Mouse (Mus musculus): ENCODE measurements around the gene Kctd17. TPM values are rescaled to one million over a fixed set of nuclear protein-coding genes. Genes with fewer than 3 reads are reported as not detected.

Gene Kctd17
- polyA plus RNA-seq, 1 experiment = 4.8 TPM

GRCm38 (mm10) chr15:78429871-78430622 lies 1.7 kb downstream of the Kctd17 start:
- H3K27ac ChIP-seq (ENCODE audit: insufficient read depth, low read depth, low read length) = no peak overlapping the region
- TF ChIP-seq CTCF (IDR thresholded peaks at IDR 0.05; ENCODE audit: low read depth, low read length) (no peak), POLR2A (IDR thresholded peaks at IDR 0.05; ENCODE audit: borderline replicate concordance, low read depth, low read length) (no peak)
- H3K4me3 ChIP-seq (ENCODE audit: insufficient read depth, low read length) = peak overlapping the region; percentile 67; the same call in 1 of the 2 replicates
- H3K4me1 ChIP-seq (ENCODE audit: control insufficient read depth, insufficient read depth, low read length) = peaks cover 15% of the 10 kb centered on the region

- Histone ChIP-seq H3K4me3 (ENCODE audit: insufficient read depth, low read length) (no peak overlapping the region), H3K27ac (ENCODE audit: insufficient read depth, low read depth, low read length) (no peak overlapping the region), H3K4me1 (ENCODE audit: control insufficient read depth, insufficient read depth, low read length) (peaks cover 15% of the 10 kb centered on the region)
- no peak for TF ChIP-seq POLR2A (IDR thresholded peaks at IDR 0.05; ENCODE audit: borderline replicate concordance, low read depth, low read length)
- no peak for TF ChIP-seq CTCF (IDR thresholded peaks at IDR 0.05; ENCODE audit: low read depth, low read length)
These were observed 2.5 kb downstream of the Kctd17 start for GRCm38 (mm10) chr15:78430874-78431273.

DNA sequence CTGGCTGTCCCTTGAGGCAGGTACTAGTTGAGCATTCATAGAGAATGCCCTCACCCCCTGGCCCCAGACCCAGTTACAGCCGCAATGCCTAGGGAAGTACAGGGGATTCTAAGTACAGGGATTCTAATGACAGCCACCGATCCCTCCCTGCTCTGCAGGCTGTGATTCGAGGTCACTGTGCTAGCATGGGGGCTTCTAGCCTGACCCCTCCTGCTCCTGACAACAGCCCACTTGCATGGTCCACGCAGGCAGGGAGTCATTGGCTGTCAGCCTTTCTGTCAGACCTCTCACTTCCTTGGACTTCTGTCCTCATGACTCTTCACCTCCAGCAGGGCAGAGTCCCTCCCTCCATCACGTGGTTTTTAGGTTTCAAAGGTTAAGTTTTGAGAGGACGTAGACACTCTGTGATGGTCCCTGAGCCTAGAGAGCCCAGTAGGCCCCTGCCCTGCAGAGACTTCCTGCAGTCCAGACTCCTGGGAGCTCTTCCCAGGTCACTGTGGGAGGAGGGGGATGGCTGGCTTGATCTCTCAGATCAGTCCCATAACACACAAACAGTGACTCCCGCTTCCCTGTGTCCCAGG lies 3.3 kb downstream of the Kctd17 start:
- peaks cover 15% of the 10 kb centered on the region for H3K4me1 ChIP-seq (ENCODE audit: control insufficient read depth, insufficient read depth, low read length)
- TF ChIP-seq CTCF (IDR thresholded peaks at IDR 0.05; ENCODE audit: low read depth, low read length) = no peak
- TF ChIP-seq POLR2A (IDR thresholded peaks at IDR 0.05; ENCODE audit: borderline replicate concordance, low read depth, low read length) = no peak
- no peak overlapping the region for H3K27ac ChIP-seq (ENCODE audit: insufficient read depth, low read depth, low read length)
- H3K4me3 ChIP-seq (ENCODE audit: insufficient read depth, low read length) = no peak overlapping the region

- Histone ChIP-seq H3K4me1 (ENCODE audit: control insufficient read depth, insufficient read depth, low read length) (peaks cover 7% of the 10 kb centered on the region), H3K27ac (ENCODE audit: insufficient read depth, low read depth, low read length) (no peak overlapping the region), H3K4me3 (ENCODE audit: insufficient read depth, low read length) (no peak overlapping the region)
- TF ChIP-seq POLR2A (IDR thresholded peaks at IDR 0.05; ENCODE audit: borderline replicate concordance, low read depth, low read length) (no peak), CTCF (IDR thresholded peaks at IDR 0.05; ENCODE audit: low read depth, low read length) (no peak)
These were observed 6.6 kb downstream of the Kctd17 start for GRCm38 (mm10) chr15:78434896-78435520.

GRCm38 (mm10) chr15:78435681-78436080 lies 7.3 kb downstream of the Kctd17 start:
- Histone ChIP-seq H3K27ac (ENCODE audit: insufficient read depth, low read depth, low read length) (no peak overlapping the region), H3K4me1 (ENCODE audit: control insufficient read depth, insufficient read depth, low read length) (peaks cover under 1% of the 10 kb centered on the region; the same call in 1 of the 2 replicates), H3K4me3 (ENCODE audit: insufficient read depth, low read length) (no peak overlapping the region)
- no peak for TF ChIP-seq CTCF (IDR thresholded peaks at IDR 0.05; ENCODE audit: low read depth, low read length)
- no peak for TF ChIP-seq POLR2A (IDR thresholded peaks at IDR 0.05; ENCODE audit: borderline replicate concordance, low read depth, low read length)

- no peak overlapping the region for H3K27ac ChIP-seq (ENCODE audit: insufficient read depth, low read depth, low read length)
- H3K4me3 ChIP-seq (ENCODE audit: insufficient read depth, low read length) = no peak overlapping the region
- TF ChIP-seq POLR2A (IDR thresholded peaks at IDR 0.05; ENCODE audit: borderline replicate concordance, low read depth, low read length) (no peak), CTCF (IDR thresholded peaks at IDR 0.05; ENCODE audit: low read depth, low read length) (no peak)
- H3K4me1 ChIP-seq (ENCODE audit: control insufficient read depth, insufficient read depth, low read length) = no peaks in the 10 kb centered on the region
These were observed 8.2 kb downstream of the Kctd17 start for GRCm38 (mm10) chr15:78436380-78437192.

DNA sequence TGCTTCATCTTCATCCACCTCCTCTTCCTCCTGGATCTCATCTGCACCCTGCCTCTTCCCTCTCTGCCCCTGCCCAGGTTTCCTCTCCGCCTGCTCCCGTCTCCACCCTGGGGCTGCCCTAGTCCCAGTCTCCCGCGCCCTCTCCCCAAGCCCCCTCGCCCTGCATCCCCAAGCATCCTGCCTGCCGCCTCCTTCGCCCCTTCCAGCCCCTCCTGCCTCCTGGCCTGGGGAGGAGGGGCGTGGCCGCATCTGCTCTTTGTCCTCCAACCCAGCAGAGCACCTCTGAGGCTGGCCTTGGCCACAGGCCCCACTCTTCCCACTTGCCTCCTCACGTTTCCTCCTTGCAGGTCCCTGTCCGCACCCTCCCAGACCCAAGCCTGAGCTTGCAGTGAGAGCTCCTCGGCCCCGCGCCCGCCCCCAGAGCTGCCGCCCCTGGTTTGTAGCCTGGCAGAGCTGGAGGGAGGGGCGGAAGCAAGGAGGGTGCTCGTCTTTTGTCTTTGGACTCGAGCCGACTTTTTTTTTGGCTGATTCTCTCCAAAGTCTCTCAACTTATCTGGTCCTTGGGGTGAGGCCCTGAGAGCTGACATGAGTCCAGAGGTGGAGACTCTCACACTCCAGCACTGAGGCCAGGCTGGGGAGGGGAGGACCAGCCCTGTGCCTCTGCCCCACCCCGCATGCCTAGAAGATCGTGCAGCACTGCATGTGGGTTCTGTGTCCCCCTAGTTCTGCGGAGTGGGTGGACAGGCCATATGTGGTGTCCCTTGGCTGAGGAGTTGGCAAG lies 9.1 kb downstream of the Kctd17 start:
- Histone ChIP-seq H3K4me3 (ENCODE audit: insufficient read depth, low read length) (no peak overlapping the region), H3K4me1 (ENCODE audit: control insufficient read depth, insufficient read depth, low read length) (no peaks in the 10 kb centered on the region), H3K27ac (ENCODE audit: insufficient read depth, low read depth, low read length) (no peak overlapping the region)
- TF ChIP-seq CTCF (IDR thresholded peaks at IDR 0.05; ENCODE audit: low read depth, low read length) (no peak), POLR2A (IDR thresholded peaks at IDR 0.05; ENCODE audit: borderline replicate concordance, low read depth, low read length) (no peak)

GRCm38 (mm10) chr15:78438018-78438394 lies 9.6 kb downstream of the Kctd17 start:
- H3K4me1 ChIP-seq (ENCODE audit: control insufficient read depth, insufficient read depth, low read length) = no peaks in the 10 kb centered on the region
- H3K27ac ChIP-seq (ENCODE audit: insufficient read depth, low read depth, low read length) = no peak overlapping the region
- TF ChIP-seq POLR2A (IDR thresholded peaks at IDR 0.05; ENCODE audit: borderline replicate concordance, low read depth, low read length) (no peak), CTCF (IDR thresholded peaks at IDR 0.05; ENCODE audit: low read depth, low read length) (no peak)
- no peak overlapping the region for H3K4me3 ChIP-seq (ENCODE audit: insufficient read depth, low read length)

DNA sequence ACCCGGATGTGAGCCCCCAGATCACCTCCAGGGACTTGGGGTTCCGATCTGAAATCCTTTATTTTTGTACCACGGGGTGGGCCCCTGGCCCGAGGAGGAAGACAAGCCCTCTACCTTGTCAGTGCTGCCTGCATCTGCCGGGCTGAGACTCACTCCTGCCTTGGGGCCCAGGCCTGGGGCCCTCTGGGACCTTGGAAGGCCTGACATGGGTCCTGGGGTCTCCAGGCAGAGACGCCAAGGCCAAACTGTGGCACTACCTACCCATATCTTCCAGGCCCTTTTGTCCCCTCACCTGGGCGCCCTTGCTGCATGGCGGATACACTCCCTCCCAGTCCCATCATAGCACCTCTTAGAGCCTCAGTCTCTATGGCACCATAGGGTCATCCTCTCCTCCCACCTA lies 10.1 kb downstream of the Kctd17 start:
- H3K4me1 ChIP-seq (ENCODE audit: control insufficient read depth, insufficient read depth, low read length) = no peaks in the 10 kb centered on the region
- no peak for TF ChIP-seq CTCF (IDR thresholded peaks at IDR 0.05; ENCODE audit: low read depth, low read length)
- no peak for TF ChIP-seq POLR2A (IDR thresholded peaks at IDR 0.05; ENCODE audit: borderline replicate concordance, low read depth, low read length)
- no peak overlapping the region for H3K4me3 ChIP-seq (ENCODE audit: insufficient read depth, low read length)
- H3K27ac ChIP-seq (ENCODE audit: insufficient read depth, low read depth, low read length) = no peak overlapping the region
